Mouse (Mus musculus): Measurements from ENCODE around the gene Mob3b. TPM values are rescaled to one million over a fixed set of nuclear protein-coding genes. Genes with fewer than 3 reads are reported as not detected.
A peak's percentile ranks its signal among the peaks of the same experiment; 100 is the strongest.
"Not testable (repeated sequence)": the region's sequence is repeated elsewhere in the genome, so short reads cannot be mapped to it uniquely, and the experiment has no call there.

Gene Mob3b
- total RNA-seq, 2 experiments from 2014 or later = 0.96 to 1.2 TPM

GRCm38 (mm10) chr4:34980461-34981039 is 176.7 kb downstream of the Mob3b start:
- no peak for DNase-seq
- intact Hi-C loops (cut with DNase I) = no loop called here

GRCm38 (mm10) chr4:34976916-34977702 is 180.2 kb downstream of the Mob3b start:
- intact Hi-C loops (cut with DNase I) = loop anchor here (5.0 kb wide), 1 partner anchor 180 kb away; the partner anchor contains the start of gene Mob3b
- no peak for DNase-seq

GRCm38 (mm10) chr4:34976331-34976778 is 180.9 kb downstream of the Mob3b start:
- intact Hi-C loops (cut with DNase I) = loop anchor here (5.0 kb wide), 1 partner anchor 181 kb away; the partner anchor contains the start of gene Mob3b
- peak; percentile 75 to 82 for DNase-seq

- no peak for DNase-seq
- intact Hi-C loops (cut with DNase I) = loop anchor here (5.0 kb wide), 1 partner anchor 183 kb away; the partner anchor contains the start of gene Mob3b
Measured at GRCm38 (mm10) chr4:34974795-34975194, 182.5 kb downstream of the Mob3b start.

- intact Hi-C loops (cut with DNase I) = no loop called here
- no peak for DNase-seq
Measured at GRCm38 (mm10) chr4:34967541-34967940, 189.7 kb downstream of the Mob3b start.

GRCm38 (mm10) chr4:34966336-34966957 is 190.8 kb downstream of the Mob3b start:
- intact Hi-C loops (cut with DNase I) = no loop called here
- DNase-seq = no peak

- no peak for DNase-seq
- intact Hi-C loops (cut with DNase I) = no loop called here
Measured at GRCm38 (mm10) chr4:34964906-34965305, 192.4 kb downstream of the Mob3b start.

GRCm38 (mm10) chr4:34963999-34964398 is 193.3 kb downstream of the Mob3b start:
- DNase-seq = no peak
- intact Hi-C loops (cut with DNase I) = no loop called here

- peak; percentile 42 to 46 for DNase-seq
- intact Hi-C loops (cut with DNase I) = no loop called here
Measured at GRCm38 (mm10) chr4:34960781-34961560, 196.3 kb downstream of the Mob3b start.

GRCm38 (mm10) chr4:34959477-34959876 is 197.8 kb downstream of the Mob3b start:
- intact Hi-C loops (cut with DNase I) = no loop called here
- no peak for DNase-seq

- intact Hi-C loops (cut with DNase I) = loop anchor here (1.0 kb wide), 2 partner anchors 199 to 235 kb away; partner anchors contain the start of gene Mob3b
- DNase-seq = peak; percentile 58 to 66
Measured at GRCm38 (mm10) chr4:34958155-34959028, 198.9 kb downstream of the Mob3b start.

- DNase-seq = no peak
- intact Hi-C loops (cut with DNase I) = no loop called here
Measured at GRCm38 (mm10) chr4:34953716-34954115, 203.6 kb downstream of the Mob3b start.

GRCm38 (mm10) chr4:34947181-34947580 is 210.1 kb downstream of the Mob3b start:
- DNase-seq = no peak
- intact Hi-C loops (cut with DNase I) = no loop called here

- intact Hi-C loops (cut with DNase I) = no loop called here
Measured at GRCm38 (mm10) chr4:34941046-34941445, 216.2 kb downstream of the Mob3b start.

GRCm38 (mm10) chr4:34928386-34928785 is 228.9 kb downstream of the Mob3b start:
- intact Hi-C loops (cut with DNase I) = loop anchor here (10.0 kb wide), 1 partner anchor 1534 kb away; no protein-coding TSS in a partner anchor
- DNase-seq = not testable (repeated sequence)

More at GRCm38 (mm10) chr4:34941046-34941445, 216.2 kb downstream of the Mob3b start:
- no peak for DNase-seq

- DNase-seq = peak; percentile 59 to 66
- intact Hi-C loops (cut with DNase I) = loop anchor here (2.0 to 10.0 kb wide), 3 partner anchors 138 to 1528 kb away; partner anchors contain the start of gene Slc35a1
Measured at GRCm38 (mm10) chr4:34922177-34922870, 235.0 kb downstream of the Mob3b start.

- intact Hi-C loops (cut with DNase I) = no loop called here
Measured at GRCm38 (mm10) chr4:34917400-34917799, 239.9 kb downstream of the Mob3b start.

GRCm38 (mm10) chr4:34912171-34912570 is 245.1 kb downstream of the Mob3b start:
- intact Hi-C loops (cut with DNase I) = no loop called here
- DNase-seq = no peak

More at GRCm38 (mm10) chr4:34917400-34917799, 239.9 kb downstream of the Mob3b start:
- DNase-seq = no peak

- no peak for DNase-seq
- intact Hi-C loops (cut with DNase I) = no loop called here
Measured at GRCm38 (mm10) chr4:34911401-34911800, 245.9 kb downstream of the Mob3b start.

Data from heart, postnatal 10 days (tissue).